Mouse (Mus musculus) limb, embryonic 12.5 days (tissue): Measurements from ENCODE around the gene Dcaf17. TPM values are rescaled to one million over a fixed set of nuclear protein-coding genes. Genes with fewer than 3 reads are reported as not detected.

Source experiments
- ATAC-seq: fragments of 200-750 bp; cut with Nextera tagmentation; 2 replicates; pipeline ENCODE4 v1.8.0; 2017; ENCODE audit warnings: low read depth, moderate TSS enrichment; ENCODE audit not compliant: insufficient number of reproducible peaks, insufficient read depth, low FRiP score, low TSS enrichment
- H3K27ac ChIP-seq: fragments of 300-500 bp; sonication (generic); 2 replicates; pipeline ENCODE4 v1.5.1; 2016; ENCODE audit warnings: mild to moderate bottlenecking, moderate library complexity
- H3K27me3 ChIP-seq: fragments of 300-500 bp; sonication (generic); 2 replicates; pipeline ENCODE4 v1.6.1; 2016; ENCODE audit warnings: mild to moderate bottlenecking, moderate library complexity
- H3K36me3 ChIP-seq: fragments of 300-500 bp; sonication (generic); 2 replicates; pipeline ENCODE4 v1.6.1; 2016; ENCODE audit warnings: mild to moderate bottlenecking, moderate library complexity
- H3K4me1 ChIP-seq: fragments of 300-500 bp; sonication (generic); replicated peaks from 2 replicates; pipeline ENCODE4 v1.6.1; 2016
- H3K4me2 ChIP-seq: fragments of 300-500 bp; sonication (generic); 2 replicates; pipeline ENCODE4 v1.6.1; 2016; ENCODE audit warnings: mild to moderate bottlenecking, moderate library complexity
- H3K4me3 ChIP-seq: fragments of 300-500 bp; sonication (generic); replicated peaks from 2 replicates; pipeline ENCODE4 v1.5.1; 2016; ENCODE audit warnings: mild to moderate bottlenecking
- H3K9ac ChIP-seq: fragments of 300-500 bp; sonication (generic); replicated peaks from 2 replicates; pipeline ENCODE4 v1.6.1; 2016; ENCODE audit warnings: mild to moderate bottlenecking, moderate library complexity
- H3K9me3 ChIP-seq: fragments of 300-500 bp; sonication (generic); 2 replicates; pipeline ENCODE4 v1.6.1; 2016; ENCODE audit warnings: mild to moderate bottlenecking, moderate library complexity
- WGBS: fragments of 180-500 bp; shearing (Covaris S2); methylation state at CpG from one replicate; pipeline ENCODE4 v1.1.7; 2016; 5-methylcytosine and 5-hydroxymethylcytosine counted together
- polyA plus RNA-seq: library from polyadenylated mRNA; unstranded; fragments of >200 nt; fragmentation: Nextera tagmentation; extraction: Ambion mirVana; gene quantifications from 2 replicates; pipeline ENCODE4 v1.2.1, GENCODE M21; 2016

The Dcaf17 gene
- polyA plus RNA-seq, 1 experiment from 2014 or later, result 26.2 TPM

GRCm38 (mm10) chr2:71104696-71105095, 49.6 kb downstream of the Dcaf17 start:
- H3K4me1 ChIP-seq, result no peaks in the 10 kb centered on the region
- H3K4me2 ChIP-seq, result no peak overlapping the region
- no peak for ATAC-seq
- H3K27me3 ChIP-seq, result no peaks in the 10 kb centered on the region
- H3K9ac ChIP-seq, result no peak overlapping the region
- H3K9me3 ChIP-seq, result no peaks in the 10 kb centered on the region
- no peak overlapping the region for H3K4me3 ChIP-seq
- peaks cover 7% of the 10 kb centered on the region; the same call in 1 of the 2 replicates for H3K36me3 ChIP-seq
- no peak overlapping the region for H3K27ac ChIP-seq
- 64% methylated on average over 3 of the region's 3 CpGs for WGBS

DNA sequence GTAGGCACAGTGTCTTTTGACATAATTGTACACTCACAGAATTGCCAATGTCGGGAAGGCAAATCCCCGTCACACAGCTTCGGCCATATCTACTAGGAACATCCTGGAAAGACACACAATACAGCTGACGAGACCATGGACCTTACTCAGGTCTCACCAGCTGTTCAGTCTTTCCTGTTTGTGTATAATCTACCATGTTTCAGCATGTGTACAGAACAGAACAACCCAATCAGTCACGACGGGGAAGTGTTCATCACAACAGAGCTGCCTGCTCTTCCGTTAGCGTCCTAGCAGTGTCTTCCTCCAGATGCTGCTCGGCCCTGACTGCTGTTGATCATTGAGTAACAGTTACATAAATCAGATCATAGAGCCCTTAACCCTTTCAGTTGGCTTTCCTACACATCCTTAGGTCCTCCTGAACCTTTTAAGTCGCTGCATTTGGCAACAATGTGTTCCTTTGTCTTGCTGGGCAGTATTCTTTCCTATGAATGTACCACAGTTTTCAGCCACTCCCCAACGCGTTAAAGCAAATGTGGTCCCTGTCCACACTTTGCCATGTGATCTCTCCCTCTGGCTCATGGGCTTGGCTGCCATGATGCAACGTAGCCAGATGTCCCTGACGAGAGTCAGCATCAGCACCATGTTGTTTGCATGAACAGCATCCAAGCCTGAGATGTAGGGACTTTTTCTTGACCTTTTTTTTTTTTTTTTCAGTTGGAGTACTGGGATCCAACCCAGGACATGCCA, 50.5 kb downstream of the Dcaf17 start:
- WGBS, result 89% methylated on average over 14 of the region's 14 CpGs
- ATAC-seq, result no peak
- Histone ChIP-seq H3K27ac (no peak overlapping the region), H3K9ac (no peak overlapping the region), H3K36me3 (peaks cover 1% of the 10 kb centered on the region; the same call in 1 of the 2 replicates), H3K4me3 (no peak overlapping the region), H3K27me3 (no peaks in the 10 kb centered on the region), H3K4me1 (no peaks in the 10 kb centered on the region), H3K4me2 (no peak overlapping the region), H3K9me3 (no peaks in the 10 kb centered on the region)

- Histone ChIP-seq H3K9me3 (no peaks in the 10 kb centered on the region), H3K36me3 (no peaks in the 10 kb centered on the region), H3K4me3 (no peak overlapping the region), H3K4me1 (no peaks in the 10 kb centered on the region), H3K9ac (no peak overlapping the region), H3K27me3 (no peaks in the 10 kb centered on the region), H3K27ac (no peak overlapping the region), H3K4me2 (no peak overlapping the region)
- ATAC-seq, result no peak
- 65% methylated on average over 2 of the region's 2 CpGs for WGBS
Observed at GRCm38 (mm10) chr2:71107225-71107624, 52.1 kb downstream of the Dcaf17 start.

DNA sequence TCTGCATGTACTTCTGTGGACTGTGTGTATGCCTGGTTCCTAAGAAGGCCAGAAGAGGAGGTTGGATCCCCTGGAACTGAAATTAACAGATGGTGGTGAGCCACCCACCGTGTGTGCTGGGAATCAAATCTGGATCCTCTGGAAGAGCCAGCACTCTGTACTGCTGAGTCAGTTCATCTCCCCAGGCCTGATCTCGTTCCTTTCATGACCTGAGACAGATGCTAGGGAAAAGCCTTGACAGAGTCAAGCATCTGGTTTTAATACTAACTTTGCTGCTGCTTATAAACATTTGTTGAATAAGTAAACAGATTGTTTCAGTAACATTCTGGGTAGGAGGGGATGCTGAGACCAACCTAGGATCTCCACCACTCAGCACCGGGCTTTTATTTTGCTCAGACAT, 53.4 kb downstream of the Dcaf17 start:
- H3K27me3 ChIP-seq, result no peaks in the 10 kb centered on the region
- ATAC-seq, result no peak
- H3K9ac ChIP-seq, result no peak overlapping the region
- H3K27ac ChIP-seq, result no peak overlapping the region
- no peak overlapping the region for H3K4me2 ChIP-seq
- no peak overlapping the region for H3K4me3 ChIP-seq
- H3K9me3 ChIP-seq, result no peaks in the 10 kb centered on the region
- no peaks in the 10 kb centered on the region for H3K36me3 ChIP-seq
- 42% methylated on average over 3 of the region's 3 CpGs for WGBS
- no peaks in the 10 kb centered on the region for H3K4me1 ChIP-seq

GRCm38 (mm10) chr2:71113489-71114171, 58.5 kb downstream of the Dcaf17 start:
- Histone ChIP-seq H3K9ac (no peak overlapping the region), H3K27me3 (peaks cover 13% of the 10 kb centered on the region; the same call in 1 of the 2 replicates), H3K4me3 (no peak overlapping the region), H3K4me1 (peaks cover 15% of the 10 kb centered on the region; the same call in 1 of the 2 replicates), H3K27ac (peak overlapping the region; percentile 47; the same call in 1 of the 2 replicates), H3K4me2 (no peak overlapping the region), H3K36me3 (no peaks in the 10 kb centered on the region), H3K9me3 (no peaks in the 10 kb centered on the region)
- peak; percentile 49; the same call in 1 of the 2 replicates for ATAC-seq
- 54% methylated on average over 6 of the region's 6 CpGs for WGBS

DNA sequence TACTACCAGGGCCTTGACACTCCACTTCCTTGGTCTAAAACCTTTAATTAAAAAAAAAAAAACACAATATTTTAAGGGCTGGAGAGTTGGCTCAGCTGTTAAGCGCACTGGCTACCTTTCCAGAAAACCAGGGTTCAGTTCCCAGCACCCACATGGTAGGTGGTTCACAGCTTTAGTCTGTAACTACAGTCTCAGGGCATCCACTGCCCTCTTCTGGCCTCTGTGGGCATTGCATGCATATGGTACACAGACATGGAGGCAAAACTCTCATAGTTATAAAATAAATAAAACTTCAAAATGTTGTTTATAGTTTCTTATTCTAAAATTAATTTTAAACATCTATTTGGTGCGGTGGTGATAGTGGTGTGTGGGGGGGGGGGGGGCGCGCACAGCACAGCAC, 61.0 kb downstream of the Dcaf17 start:
- no peak overlapping the region for H3K9ac ChIP-seq
- no peak overlapping the region for H3K4me3 ChIP-seq
- H3K36me3 ChIP-seq, result no peaks in the 10 kb centered on the region
- ATAC-seq, result no peak
- H3K27me3 ChIP-seq, result peaks cover 21% of the 10 kb centered on the region; the same call in 1 of the 2 replicates
- no peak overlapping the region for H3K4me2 ChIP-seq
- peaks cover 24% of the 10 kb centered on the region for H3K4me1 ChIP-seq
- WGBS, result 87% methylated on average over 4 of the region's 4 CpGs
- no peak overlapping the region for H3K27ac ChIP-seq
- H3K9me3 ChIP-seq, result no peaks in the 10 kb centered on the region

DNA sequence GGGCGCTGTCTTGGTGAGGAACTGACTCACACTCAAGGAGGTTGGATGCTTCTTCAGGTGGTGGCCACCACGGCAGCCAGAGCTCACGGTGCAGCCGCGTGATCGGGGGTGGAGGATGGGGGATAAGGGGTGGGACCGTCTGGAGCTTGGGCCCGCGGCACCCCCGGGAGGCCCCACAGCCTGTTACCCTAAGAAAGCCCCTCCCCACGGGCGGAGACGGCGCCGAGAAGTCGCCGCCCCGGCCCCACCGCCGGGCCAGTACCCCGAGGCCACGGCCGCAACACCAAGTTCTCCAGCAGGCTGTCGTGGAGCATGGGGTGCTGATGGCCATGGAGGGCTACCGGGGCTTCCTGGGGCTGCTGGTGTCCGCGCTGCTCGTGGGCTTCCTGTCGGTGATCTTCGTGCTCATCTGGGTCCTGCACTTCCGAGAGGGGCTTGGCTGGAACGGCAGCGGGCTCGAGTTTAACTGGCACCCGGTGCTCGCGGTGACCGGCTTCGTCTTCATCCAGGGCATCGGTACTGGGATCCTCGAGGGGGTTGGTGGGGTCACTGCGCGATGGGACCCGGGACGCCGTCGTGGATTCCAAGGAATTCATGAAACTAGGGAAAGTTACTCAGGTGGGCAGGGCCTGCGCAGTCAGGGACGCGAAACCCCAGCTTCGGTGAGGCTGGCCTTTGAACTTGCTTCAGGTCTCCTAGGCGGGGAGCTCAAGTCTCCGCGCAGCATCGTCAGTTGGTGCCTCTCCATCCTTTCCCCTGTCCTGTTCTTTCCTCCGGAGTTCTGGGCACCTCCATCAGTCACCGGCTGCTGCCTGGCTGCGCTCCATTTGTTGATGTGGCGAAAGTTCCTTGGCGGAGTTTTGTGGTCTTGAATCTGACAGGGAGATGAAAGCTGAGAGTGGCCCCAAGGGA, 62.9 kb downstream of the Dcaf17 start, which contains the start of gene Cybrd1:
Gene Cybrd1, plus strand, starts transcription at position 127 of the 912 bp plus-strand sequence.
- ATAC-seq, result no peak
- peak within 1 kb of the TSS; percentile 82 for H3K4me2 ChIP-seq
- H3K36me3 ChIP-seq, result no peaks in the 10 kb centered on the region
- WGBS, result 2% methylated on average over 60 of the region's 60 CpGs
- H3K4me1 ChIP-seq, result peaks cover 28% of the 10 kb centered on the region
- no peaks in the 10 kb centered on the region for H3K9me3 ChIP-seq
- peak within 1 kb of the TSS; percentile 70 for H3K9ac ChIP-seq
- no peak within 1 kb of the TSS for H3K27ac ChIP-seq
- peak within 1 kb of the TSS; percentile 59 for H3K4me3 ChIP-seq
- H3K27me3 ChIP-seq, result peaks cover 21% of the 10 kb centered on the region; the same call in 1 of the 2 replicates

GRCm38 (mm10) chr2:71120844-71121243, 65.7 kb downstream of the Dcaf17 start:
- Histone ChIP-seq H3K36me3 (no peaks in the 10 kb centered on the region), H3K27ac (no peak overlapping the region), H3K4me3 (no peak overlapping the region), H3K4me2 (no peak overlapping the region), H3K9me3 (no peaks in the 10 kb centered on the region), H3K4me1 (peaks cover 25% of the 10 kb centered on the region), H3K9ac (no peak overlapping the region), H3K27me3 (peaks cover 21% of the 10 kb centered on the region; the same call in 1 of the 2 replicates)
- WGBS, result 89% methylated on average over 10 of the region's 10 CpGs
- ATAC-seq, result no peak

DNA sequence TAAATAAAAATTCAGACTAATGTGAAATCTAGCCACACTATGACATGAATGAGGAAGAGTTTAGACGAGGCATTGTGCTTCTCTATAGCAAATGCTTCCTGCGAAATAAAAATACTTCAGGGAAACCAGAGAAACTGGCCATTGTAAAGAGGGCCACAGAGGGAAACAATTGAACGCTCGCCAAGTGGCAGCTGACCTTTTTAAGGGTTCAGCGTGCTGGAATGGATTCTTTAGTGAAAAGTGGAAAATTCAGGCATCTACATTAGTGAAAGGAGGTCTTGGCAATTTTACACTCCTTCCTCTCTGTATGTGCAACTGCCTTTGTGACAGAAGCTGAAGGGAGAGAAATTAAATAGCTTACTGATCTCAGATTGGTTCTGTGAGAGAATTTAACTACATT, 66.3 kb downstream of the Dcaf17 start:
- H3K36me3 ChIP-seq, result no peaks in the 10 kb centered on the region
- peaks cover 25% of the 10 kb centered on the region for H3K4me1 ChIP-seq
- no peak for ATAC-seq
- H3K27ac ChIP-seq, result no peak overlapping the region
- no peak overlapping the region for H3K9ac ChIP-seq
- H3K27me3 ChIP-seq, result peaks cover 21% of the 10 kb centered on the region; the same call in 1 of the 2 replicates
- no peak overlapping the region for H3K4me3 ChIP-seq
- H3K4me2 ChIP-seq, result no peak overlapping the region
- WGBS, result 58% methylated on average over 5 of the region's 5 CpGs
- no peaks in the 10 kb centered on the region for H3K9me3 ChIP-seq

DNA sequence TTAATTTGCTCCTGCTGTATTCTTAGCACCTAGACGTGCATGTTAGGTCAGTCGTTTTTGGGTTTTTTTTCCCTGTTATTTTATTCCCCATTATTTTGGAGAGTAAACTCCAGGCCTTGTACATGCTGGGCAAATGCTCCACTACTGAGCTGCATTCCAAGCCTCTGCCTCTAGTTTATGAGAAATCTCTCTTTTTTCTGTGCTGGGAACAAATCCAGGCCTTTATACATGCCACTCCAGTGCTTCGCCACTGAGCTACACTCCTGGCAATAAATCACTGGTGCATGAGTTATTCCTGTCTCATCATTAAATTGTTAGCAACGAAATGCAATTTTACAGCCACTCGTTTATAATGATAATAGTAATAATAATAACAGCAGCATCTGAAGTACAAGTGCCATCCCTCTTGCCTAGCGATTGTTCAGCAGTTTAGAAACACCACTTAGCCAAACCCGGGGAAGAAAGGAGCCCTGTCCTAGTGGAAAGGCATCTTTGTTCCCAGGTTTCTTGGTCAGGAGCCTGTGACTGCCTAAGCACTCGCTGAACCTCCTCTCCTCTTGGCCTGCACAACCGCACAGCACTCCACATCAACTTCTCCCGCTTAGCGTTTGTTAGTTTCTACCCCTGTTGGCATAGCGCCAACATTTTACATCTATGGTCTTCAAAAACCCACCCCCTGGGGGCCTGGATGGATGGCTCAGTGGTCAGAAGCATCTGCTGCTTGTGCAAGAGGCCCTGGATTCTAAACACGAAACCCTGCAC, 67.3 kb downstream of the Dcaf17 start:
- no peak overlapping the region for H3K4me2 ChIP-seq
- H3K4me3 ChIP-seq, result no peak overlapping the region
- peaks cover 25% of the 10 kb centered on the region for H3K4me1 ChIP-seq
- no peak for ATAC-seq
- peaks cover 18% of the 10 kb centered on the region; the same call in 1 of the 2 replicates for H3K27me3 ChIP-seq
- H3K27ac ChIP-seq, result peak overlapping the region; percentile 20; the same call in 1 of the 2 replicates
- H3K9me3 ChIP-seq, result no peaks in the 10 kb centered on the region
- 75% methylated on average over 13 of the region's 13 CpGs for WGBS
- no peak overlapping the region for H3K9ac ChIP-seq
- H3K36me3 ChIP-seq, result no peaks in the 10 kb centered on the region
